Mouse (Mus musculus) erythroblast, embryonic 14.5 days (primary cell): ENCODE data around the gene Cyp4a10.

Source experiments
- GATA1 ChIP-seq: IDR thresholded peaks from 2 replicates; pipeline ENCODE4 v1.6.1; 2012; ENCODE audit warnings: low read length, inconsistent platforms, mixed read lengths
- TAL1 ChIP-seq: IDR thresholded peaks from 3 replicates; pipeline ENCODE4 v1.6.1; 2012; ENCODE audit warnings: low read length, inconsistent platforms, mixed read lengths

DNA sequence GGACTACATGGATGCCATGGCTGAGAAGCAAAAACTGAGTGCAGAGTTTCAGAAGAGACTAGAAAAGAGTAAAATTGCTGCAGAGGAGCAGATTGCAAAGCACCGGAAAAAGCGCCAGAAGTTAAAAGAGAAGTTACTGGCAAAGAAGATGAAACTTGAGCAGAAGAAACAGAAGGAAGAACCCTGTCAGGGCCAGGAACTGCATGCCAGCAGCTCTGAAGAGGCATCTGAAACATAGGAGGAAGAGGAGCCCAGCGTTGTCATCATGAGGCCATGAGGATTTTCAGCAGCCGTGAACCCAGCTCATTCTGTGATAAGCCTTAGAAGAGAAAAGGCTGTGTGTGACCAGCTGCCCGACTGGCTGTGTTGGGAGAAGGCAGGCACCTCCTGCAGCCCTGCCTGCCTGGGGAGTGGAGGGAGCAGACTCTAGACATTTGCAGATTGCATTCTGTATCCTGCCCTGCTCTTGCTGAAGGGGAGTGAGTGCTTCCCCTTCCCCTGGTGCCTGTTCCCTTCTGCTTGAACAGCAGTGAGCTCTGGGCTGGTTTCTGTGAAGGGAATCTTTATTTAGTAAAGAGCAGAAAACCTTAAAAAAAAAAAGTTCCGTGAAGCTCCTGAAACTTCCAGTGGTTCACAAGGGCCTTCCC, 36.9 kb upstream of the Cyp4a10 start:
- no peak for TF ChIP-seq GATA1
- no peak for TF ChIP-seq TAL1
